Mouse (Mus musculus) lung, postnatal 0 days (tissue): ENCODE measurements around the gene Tbc1d5.

Source experiments
- CTCF ChIP-seq: IDR thresholded peaks from 2 replicates; pipeline ENCODE4 v1.5.1; 2016; ENCODE audit warnings: antibody characterized with exemption, mild to moderate bottlenecking
- EP300 ChIP-seq: IDR thresholded peaks from 2 replicates; pipeline ENCODE4 v1.6.1; 2016; ENCODE audit warnings: antibody characterized with exemption, mild to moderate bottlenecking, control low read depth

DNA sequence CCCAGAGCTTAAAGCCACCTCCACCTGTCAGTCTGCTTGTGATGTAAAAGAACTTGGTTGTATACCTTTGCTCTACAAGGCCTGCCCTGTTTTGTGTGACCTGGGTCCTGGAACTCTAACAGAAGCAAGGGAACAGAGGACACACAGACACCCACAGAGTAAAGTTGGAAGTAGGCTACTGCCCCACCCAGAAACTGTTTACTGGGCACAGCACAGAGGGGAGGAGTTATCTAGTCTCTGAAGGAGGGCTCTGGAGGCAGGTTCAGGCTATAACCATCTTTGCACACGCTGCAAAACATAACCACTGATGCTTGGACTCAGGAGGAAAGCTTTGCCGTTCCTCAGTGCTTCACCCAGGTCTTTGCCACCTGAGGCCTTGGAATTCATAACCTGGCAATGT, 448.3 kb downstream of the Tbc1d5 start:
- TF ChIP-seq EP300 (no peak), CTCF (no peak)
